Mouse (Mus musculus): Measurements from ENCODE around the gene Etl4. TPM values are rescaled to one million over a fixed set of nuclear protein-coding genes. Genes with fewer than 3 reads are reported as not detected.

Gene Etl4
- total RNA-seq, 2 experiments from 2014 or later, result 59.1 to 69.7 TPM

GRCm38 (mm10) chr2:20517853-20518252 lies 608.3 kb downstream of the Etl4 start:
- no peak for DNase-seq (ENCODE audit: low spot score in 2 of 2)

- DNase-seq (ENCODE audit: low spot score in 2 of 2), result no peak
Measured at GRCm38 (mm10) chr2:20518506-20518905, 608.9 kb downstream of the Etl4 start.

DNA sequence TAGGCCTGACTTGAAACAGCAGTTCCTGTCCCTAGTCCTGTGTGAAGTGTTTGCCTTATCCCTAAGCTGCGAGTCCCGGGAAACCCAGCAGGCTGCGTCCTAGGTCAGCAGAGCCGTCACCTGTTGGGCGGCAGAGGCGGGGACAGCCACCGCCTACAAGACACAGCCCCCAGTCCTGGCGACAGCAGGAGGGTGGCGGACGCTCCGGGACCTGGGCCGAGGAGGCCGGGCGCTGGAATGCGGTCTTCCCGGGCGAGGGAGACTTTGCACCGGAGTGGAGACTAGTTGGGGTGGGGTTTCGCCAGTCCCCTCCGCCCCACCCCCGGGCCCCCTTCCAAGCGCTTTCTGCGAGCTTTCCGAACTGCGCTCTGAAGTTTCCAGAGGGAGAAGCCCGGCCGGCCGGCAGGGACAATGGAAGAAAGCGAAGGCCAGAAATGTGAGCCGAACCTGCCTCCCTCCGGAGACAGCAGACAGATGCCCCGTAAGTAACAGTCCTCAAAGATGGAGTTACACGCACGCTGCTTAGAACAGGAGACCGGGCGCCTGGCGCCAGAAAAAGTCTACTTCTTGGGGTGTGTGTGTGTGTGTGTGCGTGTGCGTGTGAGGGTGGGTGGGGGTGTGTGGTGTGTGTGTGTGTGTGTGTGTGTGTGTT lies 610.0 kb downstream of the Etl4 start:
- DNase-seq (ENCODE audit: low spot score in 2 of 2), result no peak

GRCm38 (mm10) chr2:20520099-20520475 lies 610.5 kb downstream of the Etl4 start:
- DNase-seq (ENCODE audit: low spot score in 2 of 2), result no peak

- no peak for DNase-seq (ENCODE audit: low spot score in 2 of 2)
Measured at GRCm38 (mm10) chr2:20520636-20521595, 611.3 kb downstream of the Etl4 start.

DNA sequence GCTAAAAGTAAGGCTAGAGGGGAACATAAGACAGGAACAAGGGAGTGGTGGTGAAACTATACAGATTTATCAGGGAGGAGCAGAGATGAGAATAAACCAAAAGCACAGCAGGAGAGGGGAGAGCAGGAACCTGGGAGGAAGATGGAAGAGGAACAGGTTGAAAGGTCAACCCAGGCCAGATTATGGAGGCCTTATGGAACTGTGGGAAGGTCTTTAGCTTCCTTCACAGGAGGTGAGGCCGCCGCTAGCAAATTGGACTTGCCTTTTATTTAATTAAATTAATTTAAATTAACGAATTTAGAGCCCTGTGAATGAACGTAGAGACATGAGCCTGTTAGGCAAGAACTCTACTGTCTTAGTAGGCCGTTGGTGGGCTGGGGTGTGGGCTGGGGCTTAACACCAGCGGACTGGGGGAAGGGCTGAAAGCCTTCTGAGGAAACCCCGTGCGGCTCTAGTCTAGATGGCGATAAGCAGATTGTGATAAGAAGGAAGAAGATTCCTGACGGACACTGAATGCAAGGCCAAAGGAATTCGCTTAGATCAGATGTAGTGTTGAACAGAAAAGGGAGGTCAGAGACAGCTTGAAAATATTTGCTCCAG lies 612.2 kb downstream of the Etl4 start:
- no peak for DNase-seq (ENCODE audit: low spot score in 2 of 2)

DNA sequence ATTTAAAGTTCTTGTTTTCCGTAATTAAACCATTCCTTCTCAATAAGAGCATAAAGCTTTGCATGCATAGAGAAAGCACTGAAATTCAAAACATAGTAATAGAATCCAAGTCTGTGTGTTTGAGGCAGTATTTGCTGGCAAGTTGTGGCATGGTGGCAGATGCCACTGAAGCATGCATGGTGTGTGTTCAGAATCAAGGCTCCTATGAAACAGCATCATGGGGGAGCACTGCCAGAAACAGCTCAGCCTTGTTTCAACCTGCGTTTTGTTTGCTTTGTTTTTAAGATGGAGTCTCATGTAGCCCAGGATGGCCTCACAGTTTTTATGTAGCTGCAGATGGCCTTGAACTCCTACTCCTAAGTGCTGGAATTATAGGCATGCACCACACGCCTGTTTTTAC lies 614.1 kb downstream of the Etl4 start:
- peak in 1 of 2 experiments; percentile 66 for DNase-seq (ENCODE audit: low spot score in 2 of 2)

GRCm38 (mm10) chr2:20525879-20526593 lies 616.5 kb downstream of the Etl4 start:
- no peak for DNase-seq (ENCODE audit: low spot score in 2 of 2)

DNA sequence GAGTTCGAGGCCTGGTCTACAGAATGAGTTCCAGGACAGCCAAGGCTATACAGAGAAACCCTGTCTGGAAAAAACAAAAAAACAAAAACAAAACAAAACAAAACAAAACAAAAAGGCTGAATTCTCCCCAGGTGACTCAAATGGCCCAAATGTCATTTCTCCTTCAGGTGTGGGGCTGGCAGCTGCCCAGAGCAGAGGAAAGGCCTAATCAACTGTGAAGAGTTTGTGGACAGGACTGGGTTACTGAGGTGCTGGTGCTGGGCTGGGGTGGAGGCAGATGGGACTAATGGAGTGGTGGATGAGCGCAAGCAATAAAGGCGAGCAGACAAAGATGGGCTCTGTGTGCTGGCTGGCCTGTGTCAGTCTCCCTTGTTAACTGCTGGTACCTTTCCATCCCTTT lies 617.3 kb downstream of the Etl4 start:
- DNase-seq (ENCODE audit: low spot score in 2 of 2), result no peak

DNA sequence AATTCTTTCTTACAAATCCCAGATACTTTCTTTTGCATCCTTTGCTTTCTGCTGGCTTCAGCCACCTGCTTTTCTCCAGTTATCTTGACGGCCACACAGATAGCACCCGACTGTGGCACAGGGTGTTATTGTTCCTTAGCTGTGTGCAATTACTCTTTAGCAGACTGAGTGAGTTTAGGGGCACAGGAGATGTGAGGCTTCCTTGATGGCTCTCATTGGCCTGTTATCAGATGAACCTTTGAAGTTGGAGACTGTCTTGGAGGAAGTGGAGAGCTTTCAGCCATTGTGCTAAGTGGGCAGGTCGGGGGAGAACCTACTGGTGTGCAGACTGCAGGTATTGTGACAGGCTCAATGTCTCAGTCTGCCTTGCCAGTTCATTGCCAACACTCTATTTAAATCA lies 623.0 kb downstream of the Etl4 start:
- DNase-seq (ENCODE audit: low spot score in 2 of 2), result no peak

- no peak for DNase-seq (ENCODE audit: low spot score in 2 of 2)
Measured at GRCm38 (mm10) chr2:20537785-20538184, 628.2 kb downstream of the Etl4 start.

DNA sequence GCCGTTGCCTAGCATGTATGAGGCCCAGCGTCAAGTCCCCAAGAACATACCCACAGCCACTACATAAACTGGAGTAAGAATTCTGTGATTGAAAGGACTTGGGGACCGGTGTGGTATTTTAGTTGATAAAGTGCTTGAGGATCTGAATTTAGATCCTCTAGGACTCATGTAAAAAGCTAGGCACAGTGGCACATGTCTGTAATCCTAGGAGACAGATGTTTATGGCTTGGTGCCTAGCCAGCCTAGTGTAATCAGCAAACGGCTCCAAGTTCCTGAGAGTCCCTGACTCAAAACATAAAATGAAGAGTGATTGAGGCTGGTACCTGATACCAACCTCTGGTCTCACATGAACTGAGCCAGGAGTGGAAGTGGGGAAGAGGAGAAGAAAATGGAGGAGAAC lies 629.3 kb downstream of the Etl4 start:
- DNase-seq (ENCODE audit: low spot score in 2 of 2), result no peak

DNA sequence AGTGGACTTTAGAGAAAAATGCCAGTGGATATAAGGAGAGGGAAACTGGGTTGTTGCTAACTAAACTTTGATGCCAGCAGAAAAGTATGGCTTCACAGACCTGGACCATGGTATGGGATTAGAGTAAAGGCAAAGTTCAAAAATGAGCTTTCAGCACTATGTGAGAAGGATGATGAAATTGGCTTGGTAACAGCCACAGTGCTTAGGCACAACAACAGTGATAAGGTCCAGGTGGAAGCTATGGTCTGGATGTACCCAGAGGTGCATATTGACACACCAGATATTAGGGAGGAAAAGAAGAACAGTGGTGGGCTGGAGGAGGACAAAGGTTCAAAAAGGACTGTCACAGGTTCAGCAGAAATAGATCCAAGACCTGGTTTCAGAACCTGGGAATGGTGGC lies 631.7 kb downstream of the Etl4 start:
- no peak for DNase-seq (ENCODE audit: low spot score in 2 of 2)

GRCm38 (mm10) chr2:20542286-20542685 lies 632.7 kb downstream of the Etl4 start:
- no peak for DNase-seq (ENCODE audit: low spot score in 2 of 2)

DNA sequence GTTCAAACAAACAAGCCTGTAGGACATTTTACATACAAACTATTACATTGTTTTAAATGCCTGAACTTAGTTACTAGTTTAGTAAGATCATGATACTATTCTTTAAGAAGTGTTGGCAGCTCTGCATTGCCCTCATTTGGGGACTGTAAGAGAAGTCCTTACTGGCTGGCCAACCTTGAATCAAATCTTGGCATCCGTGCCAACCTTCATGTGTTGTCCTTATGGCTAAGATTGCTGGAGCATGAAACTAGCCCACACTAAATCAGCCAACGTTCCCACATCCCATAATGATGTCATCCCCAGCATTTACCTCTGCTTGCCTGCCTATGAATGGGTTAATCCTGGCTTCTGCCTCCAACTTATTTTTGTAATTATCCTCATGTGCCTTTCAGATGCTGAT lies 636.0 kb downstream of the Etl4 start:
- no peak for DNase-seq (ENCODE audit: low spot score in 2 of 2)

- DNase-seq (ENCODE audit: low spot score in 2 of 2), result peak; percentile 7 to 16
Measured at GRCm38 (mm10) chr2:20546496-20547348, 637.1 kb downstream of the Etl4 start.

- DNase-seq (ENCODE audit: low spot score in 2 of 2), result no peak
Measured at GRCm38 (mm10) chr2:20547349-20547677, 637.7 kb downstream of the Etl4 start.

DNA sequence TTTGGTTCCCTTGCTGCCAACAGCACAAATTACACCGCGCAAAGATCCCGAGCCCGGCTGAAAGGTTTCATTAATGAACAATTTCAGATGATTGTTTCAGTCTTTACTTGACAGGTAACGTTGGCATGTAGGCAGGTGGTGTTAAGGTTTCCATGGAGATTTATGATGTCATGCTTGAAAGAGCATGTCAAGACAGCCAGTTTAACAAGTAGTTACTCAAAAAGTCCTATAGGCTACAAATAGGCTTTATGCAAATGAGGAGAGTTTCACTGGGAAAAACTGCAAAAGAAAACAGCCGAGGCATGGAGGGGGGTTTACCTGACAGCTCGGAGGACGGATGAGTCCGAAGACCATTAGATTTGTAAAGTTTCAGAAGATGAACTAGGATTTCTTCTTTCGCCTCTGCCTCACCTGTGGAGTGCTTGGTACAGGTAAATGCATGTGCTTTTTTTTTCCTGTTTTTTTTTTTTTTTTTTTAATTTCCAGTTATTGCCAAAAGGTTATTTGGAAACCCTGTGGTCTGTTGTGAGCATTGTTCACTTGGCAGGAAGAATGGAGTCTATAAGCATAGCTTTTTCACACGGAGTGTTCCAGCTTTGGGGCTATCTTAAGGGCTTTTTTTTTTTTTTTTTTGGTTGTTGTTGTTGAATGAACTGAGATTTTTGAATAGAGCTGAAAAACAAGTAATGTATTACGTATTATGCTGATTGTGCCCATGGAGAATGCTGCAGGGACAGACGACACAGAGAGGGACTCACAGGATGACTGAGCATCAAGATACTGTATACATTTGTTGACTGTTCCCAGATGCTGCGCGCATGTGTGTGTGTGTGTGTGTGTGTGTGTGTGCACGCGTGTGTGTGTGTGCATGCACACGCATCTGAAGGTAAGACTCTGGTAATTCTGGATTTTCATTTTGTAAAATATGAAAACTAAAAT lies 638.4 kb downstream of the Etl4 start:
- DNase-seq (ENCODE audit: low spot score in 2 of 2), result no peak

DNA sequence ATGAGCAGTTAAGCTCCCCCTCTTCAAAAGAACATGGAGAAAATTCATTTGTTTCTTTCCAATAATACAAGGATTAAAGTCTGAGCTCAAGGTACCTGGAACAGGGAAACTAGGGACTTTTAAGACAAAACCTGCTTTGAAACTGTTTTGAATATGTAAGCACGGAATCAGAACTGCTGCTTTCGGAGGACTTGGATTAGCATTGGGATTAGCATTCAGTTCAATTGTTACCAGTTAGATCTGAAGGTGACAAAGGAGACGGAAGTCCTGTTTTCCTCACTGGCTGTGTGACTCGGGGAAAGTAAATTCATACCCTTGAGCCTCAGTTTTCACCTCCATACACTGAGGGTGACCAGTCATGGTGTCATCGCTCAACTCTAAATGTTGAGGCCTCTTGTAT lies 639.5 kb downstream of the Etl4 start:
- no peak for DNase-seq (ENCODE audit: low spot score in 2 of 2)

- no peak for DNase-seq (ENCODE audit: low spot score in 2 of 2)
Measured at GRCm38 (mm10) chr2:20549996-20550395, 640.4 kb downstream of the Etl4 start.
